Comparison of ENCODE assay signal across 8 mouse cellular contexts in the genomic region with DNA sequence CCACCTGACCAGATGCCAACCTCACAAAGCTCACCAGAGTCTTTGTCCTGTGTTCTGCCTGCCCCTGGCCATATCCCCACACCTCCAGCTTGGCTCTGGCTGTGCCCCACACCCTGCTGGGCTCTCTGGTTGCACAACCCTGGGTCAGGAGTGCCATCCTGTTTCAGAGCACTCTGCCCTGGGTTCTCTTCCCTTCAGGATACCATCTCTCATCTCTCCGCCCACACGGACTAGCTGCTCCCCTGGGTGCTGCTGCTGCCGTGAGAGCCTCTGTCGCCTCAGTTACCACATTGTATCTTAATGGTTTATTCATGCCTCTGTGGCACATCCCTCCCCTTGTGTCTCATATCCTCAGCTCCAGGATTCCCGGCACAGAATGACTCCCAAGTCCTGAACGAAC. TPM values are rescaled to one million over a fixed set of nuclear protein-coding genes. Genes with fewer than 3 reads are reported as not detected.
DNase-seq lines count a peak whose midpoint lies in the region; ATAC-seq lines count a peak whose summit lies in the region.

No protein-coding gene starts in this region.

- H3K4me2 ChIP-seq in forebrain, embryonic 11.5 days (ENCODE audit: low read depth, low read length, severe bottlenecking), result no peak overlapping the region
- peak overlapping the region; percentile 50 for H3K4me2 ChIP-seq in liver, embryonic 12.5 days
- peak overlapping the region; percentile 38 for H3K4me2 ChIP-seq in neural tube, embryonic 13.5 days

- no peak overlapping the region for H3K9ac ChIP-seq in forebrain, embryonic 11.5 days (ENCODE audit: low read length)
- H3K9ac ChIP-seq in liver, embryonic 12.5 days, result peak overlapping the region; percentile 10; the same call in 1 of the 2 replicates
- peak overlapping the region; percentile 52 for H3K9ac ChIP-seq in neural tube, embryonic 13.5 days

- H3K4me3 ChIP-seq in forebrain, embryonic 10.5 days, result no peak overlapping the region
- no peak overlapping the region for H3K4me3 ChIP-seq in forebrain, embryonic 11.5 days (ENCODE audit: low read depth, low read length)
- H3K4me3 ChIP-seq in embryonic facial prominence, embryonic 10.5 days, result no peak overlapping the region
- no peak overlapping the region for H3K4me3 ChIP-seq in liver, embryonic 12.5 days
- no peak overlapping the region for H3K4me3 ChIP-seq in neural tube, embryonic 13.5 days

- H3K27ac ChIP-seq in forebrain, embryonic 10.5 days, result peak overlapping the region; percentile 66; the same call in 1 of the 2 replicates
- H3K27ac ChIP-seq in forebrain, embryonic 11.5 days (ENCODE audit: low read depth, low read length), result no peak overlapping the region
- H3K27ac ChIP-seq in embryonic facial prominence, embryonic 10.5 days (replicated peaks), result peak overlapping the region; percentile 35; the same call in 1 of the 2 replicates
- no peak overlapping the region for H3K27ac ChIP-seq in liver, embryonic 12.5 days
- H3K27ac ChIP-seq in neural tube, embryonic 13.5 days (replicated peaks), result peak overlapping the region; percentile 72

- H3K36me3 ChIP-seq in forebrain, embryonic 10.5 days (replicated peaks), result no peaks in the 10 kb centered on the region
- H3K36me3 ChIP-seq in forebrain, embryonic 11.5 days (ENCODE audit: control insufficient read depth, insufficient read depth, low read length), result no peaks in the 10 kb centered on the region
- H3K36me3 ChIP-seq in embryonic facial prominence, embryonic 10.5 days (replicated peaks), result no peaks in the 10 kb centered on the region
- no peaks in the 10 kb centered on the region for H3K36me3 ChIP-seq in liver, embryonic 12.5 days
- H3K36me3 ChIP-seq in neural tube, embryonic 13.5 days, result no peaks in the 10 kb centered on the region

- no peaks in the 10 kb centered on the region for H3K9me3 ChIP-seq in forebrain, embryonic 10.5 days
- no peaks in the 10 kb centered on the region for H3K9me3 ChIP-seq in forebrain, embryonic 11.5 days (ENCODE audit: control insufficient read depth, low read length)
- H3K9me3 ChIP-seq in embryonic facial prominence, embryonic 10.5 days, result no peaks in the 10 kb centered on the region
- no peaks in the 10 kb centered on the region for H3K9me3 ChIP-seq in liver, embryonic 12.5 days (replicated peaks)
- H3K9me3 ChIP-seq in neural tube, embryonic 13.5 days, result no peaks in the 10 kb centered on the region

- DNase-seq in forebrain, embryonic 10.5 days (ENCODE audit: extremely low spot score, low spot score), result no peak
- DNase-seq in forebrain, embryonic 11.5 days (ENCODE audit: low spot score), result no peak
- no peak for DNase-seq in embryonic facial prominence, embryonic 10.5 days (ENCODE audit: low spot score)
- no peak for DNase-seq in spleen, postnatal 14 days (ENCODE audit: low spot score in 2 of 2)
- DNase-seq in testis, postnatal 10 days (ENCODE audit: low spot score), result no peak
- no peak for DNase-seq in adrenal gland, adult 2 months

- peaks cover 62% of the 10 kb centered on the region for H3K27me3 ChIP-seq in forebrain, embryonic 10.5 days (ENCODE audit: poor library complexity, severe bottlenecking)
- no peaks in the 10 kb centered on the region for H3K27me3 ChIP-seq in forebrain, embryonic 11.5 days (ENCODE audit: control insufficient read depth, insufficient read depth, low read length)
- peaks cover 52% of the 10 kb centered on the region for H3K27me3 ChIP-seq in embryonic facial prominence, embryonic 10.5 days (replicated peaks; ENCODE audit: low read depth, poor library complexity, severe bottlenecking)
- H3K27me3 ChIP-seq in liver, embryonic 12.5 days (replicated peaks), result no peaks in the 10 kb centered on the region
- H3K27me3 ChIP-seq in neural tube, embryonic 13.5 days, result peaks cover 4% of the 10 kb centered on the region

- peaks cover 71% of the 10 kb centered on the region for H3K4me1 ChIP-seq in forebrain, embryonic 10.5 days
- H3K4me1 ChIP-seq in forebrain, embryonic 11.5 days (replicated peaks; ENCODE audit: control insufficient read depth, insufficient read depth, low read length), result peaks cover 30% of the 10 kb centered on the region
- H3K4me1 ChIP-seq in embryonic facial prominence, embryonic 10.5 days, result peaks cover 93% of the 10 kb centered on the region
- H3K4me1 ChIP-seq in liver, embryonic 12.5 days, result peaks cover 86% of the 10 kb centered on the region
- peaks cover 85% of the 10 kb centered on the region for H3K4me1 ChIP-seq in neural tube, embryonic 13.5 days (replicated peaks)

- no peak for ATAC-seq in forebrain, embryonic 11.5 days (replicated peaks; ENCODE audit: low FRiP score)
- ATAC-seq in liver, embryonic 12.5 days, result no peak
- ATAC-seq in neural tube, embryonic 13.5 days (ENCODE audit: low read depth), result peak; percentile 19; the same call in 1 of the 2 replicates

- WGBS in forebrain, embryonic 10.5 days, result 39% methylated on average over 6 of the region's 6 CpGs
- WGBS in forebrain, embryonic 11.5 days, result 30% methylated on average over 6 of the region's 6 CpGs
- 36% methylated on average over 6 of the region's 6 CpGs for WGBS in embryonic facial prominence, embryonic 10.5 days
- 48% methylated on average over 6 of the region's 6 CpGs for WGBS in liver, embryonic 12.5 days (ENCODE audit: insufficient replicate concordance)
- WGBS in neural tube, embryonic 13.5 days, result 5% methylated on average over 6 of the region's 6 CpGs

RNA-seq across cellular contexts. Expression of a gene that starts 21.4 kb away (rescaled TPM):
- 1.2 and 2.3 TPM in 2 replicates for polyA plus RNA-seq in forebrain, embryonic 10.5 days (2016; fragmentation: Nextera tagmentation; extraction: Ambion mirVana)
- polyA plus RNA-seq in forebrain, embryonic 11.5 days (2014; fragmentation: Nextera tagmentation; extraction: Ambion mirVana), result 2.5 and 2.6 TPM in 2 replicates
- polyA plus RNA-seq in embryonic facial prominence, embryonic 10.5 days (2016; fragmentation: Nextera tagmentation; extraction: Ambion mirVana), result 0.38 and 0.79 TPM in 2 replicates
- polyA plus RNA-seq in liver, embryonic 12.5 days (2016; fragmentation: Nextera tagmentation; extraction: Ambion mirVana), result 0.10 and 0.11 TPM in 2 replicates
- polyA plus RNA-seq in neural tube, embryonic 13.5 days (2015; fragmentation: Nextera tagmentation; extraction: Ambion mirVana), result 2.0 and 2.4 TPM in 2 replicates
- total RNA-seq in adrenal gland, adult 2 months (2021), result 1 to 10 TPM in 1 of 2 experiments, under 1 TPM in 1; 0.98 to 1.0 TPM
- polyA plus RNA-seq in adrenal gland, adult 2 months (2012; rRNA removed), result 0.83 and 1.3 TPM in 2 replicates

RNA-seq across cellular contexts. Expression of a gene that starts 34.8 kb away (rescaled TPM):
- polyA plus RNA-seq in forebrain, embryonic 10.5 days (2016; fragmentation: Nextera tagmentation; extraction: Ambion mirVana), result 0.36 and 0.90 TPM in 2 replicates
- 1.2 and 1.4 TPM in 2 replicates for polyA plus RNA-seq in forebrain, embryonic 11.5 days (2014; fragmentation: Nextera tagmentation; extraction: Ambion mirVana)
- 0.74 and 0.91 TPM in 2 replicates for polyA plus RNA-seq in embryonic facial prominence, embryonic 10.5 days (2016; fragmentation: Nextera tagmentation; extraction: Ambion mirVana)
- 0.69 and 0.81 TPM in 2 replicates for polyA plus RNA-seq in liver, embryonic 12.5 days (2016; fragmentation: Nextera tagmentation; extraction: Ambion mirVana)
- 8.2 and 10.1 TPM in 2 replicates for polyA plus RNA-seq in neural tube, embryonic 13.5 days (2015; fragmentation: Nextera tagmentation; extraction: Ambion mirVana)
- total RNA-seq in adrenal gland, adult 2 months (2021), result 10 to 100 TPM; 54.7 to 70.2 TPM
- 30.6 and 44.4 TPM in 2 replicates for polyA plus RNA-seq in adrenal gland, adult 2 months (2012; rRNA removed)

Comparison
In these comparisons a context has a peak if more than half of its experiments do, and no peak if none do; other contexts are left out.
1. H3K27ac ChIP-seq: peak in forebrain, embryonic 10.5 days (single experiment), embryonic facial prominence, embryonic 10.5 days (single experiment) and neural tube, embryonic 13.5 days (single experiment); none in forebrain, embryonic 11.5 days (single experiment) and liver, embryonic 12.5 days (single experiment).